ENCODE assay signal across 11 mouse cellular contexts in the genomic region with DNA sequence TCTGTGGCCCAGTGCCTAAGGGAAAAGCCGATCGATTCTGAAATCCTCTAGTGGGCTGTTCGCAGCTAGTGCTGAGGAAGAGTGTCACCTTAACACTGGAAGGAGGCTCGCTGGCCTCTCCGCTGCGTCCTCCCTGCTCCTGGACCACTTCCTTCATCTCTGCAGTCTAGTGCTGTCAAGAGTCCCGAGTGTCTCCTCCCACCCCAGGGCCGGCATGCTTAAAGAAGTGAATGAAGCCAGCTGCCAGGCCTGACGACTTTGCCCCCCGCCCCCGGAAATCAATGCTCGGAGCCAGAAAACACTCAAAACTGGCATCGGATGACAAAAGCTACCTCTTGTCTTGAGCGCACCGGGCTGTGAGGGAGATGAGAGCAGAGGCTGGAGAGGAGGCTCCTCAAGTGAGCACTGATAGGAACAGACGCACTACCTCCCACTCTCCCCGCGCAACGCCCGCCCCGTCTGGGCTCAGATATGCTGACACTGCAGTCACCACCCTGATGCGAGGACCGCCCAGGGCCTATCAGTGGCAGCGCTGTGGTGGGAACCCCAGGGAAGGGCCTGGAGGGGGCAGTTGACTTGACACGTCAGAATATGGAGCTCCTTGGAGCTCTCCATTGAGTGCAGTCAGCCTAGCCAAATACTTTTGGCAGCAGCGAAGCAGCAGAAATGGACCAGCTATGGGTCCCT. TPM values are rescaled to one million over a fixed set of nuclear protein-coding genes. Genes with fewer than 3 reads are reported as not detected.
A peak's percentile ranks its signal among the peaks of the same experiment; 100 is the strongest.
DNase-seq lines count a peak whose midpoint lies in the region; ATAC-seq and TF ChIP-seq lines count a peak whose summit lies in the region.
"Had no signal": no experiment of that assay in that cellular context is flagged by ENCODE, and none has a peak within 500 bp of the region (broad histone marks: within the 10 kb centered on the region; RNA-seq: fewer than 3 reads in every experiment).

No protein-coding gene starts in this region.

- peak overlapping the region; percentile 49 for H3K4me2 ChIP-seq in heart, embryonic 16.5 days (ENCODE audit: low read depth, low read length)
- peak overlapping the region; percentile 31 for H3K4me2 ChIP-seq in limb, embryonic 12.5 days
- H3K4me2 ChIP-seq in embryonic facial prominence, embryonic 12.5 days (replicated peaks) = peak overlapping the region; percentile 21

- peak overlapping the region; percentile 5 for H3K4me3 ChIP-seq in heart, embryonic 16.5 days (ENCODE audit: low read length)
- H3K4me3 ChIP-seq in limb, embryonic 12.5 days (replicated peaks) = no peak overlapping the region
- no peak overlapping the region; the same call in 1 of the 2 replicates for H3K4me3 ChIP-seq in limb, embryonic 10.5 days
- H3K4me3 ChIP-seq in ES-Bruce4 (ENCODE audit: low read depth, low read length) = peak overlapping the region; percentile 13
- no peak overlapping the region for H3K4me3 ChIP-seq in embryonic facial prominence, embryonic 12.5 days

- peaks cover 5% of the 10 kb centered on the region for H3K4me1 ChIP-seq in heart, embryonic 16.5 days (ENCODE audit: control insufficient read depth, insufficient read depth, low read length)
- peaks cover 8% of the 10 kb centered on the region for H3K4me1 ChIP-seq in limb, embryonic 12.5 days (replicated peaks)
- H3K4me1 ChIP-seq in limb, embryonic 10.5 days = peaks cover 28% of the 10 kb centered on the region
- no peaks in the 10 kb centered on the region for H3K4me1 ChIP-seq in ES-Bruce4 (ENCODE audit: control insufficient read depth, insufficient read depth, low read length)
- 0 out of 2 replicates have a peak, but pooled peaks cover 6% of the 10 kb centered on the region for H3K4me1 ChIP-seq in embryonic facial prominence, embryonic 12.5 days

- no peak for TF ChIP-seq EP300 in ES-Bruce4 (IDR thresholded peaks at IDR 0.05; ENCODE audit: insufficient read depth, low read depth, low read length)

- no peak for DNase-seq in heart, adult 11 months
- no peak for DNase-seq in limb, embryonic 10.5 days (ENCODE audit: low spot score)
- DNase-seq in ovary, postnatal 14 days (ENCODE audit: low spot score) = no peak
- DNase-seq in cerebellum, postnatal 14 days = no peak
- DNase-seq: adrenal gland, postnatal 36 days; cerebellum, adult 11 months had no signal

- TF ChIP-seq POLR2A in ES-Bruce4 (IDR thresholded peaks at IDR 0.05; ENCODE audit: insufficient read depth, low read length) = no peak

- H3K9me3 ChIP-seq in heart, embryonic 16.5 days (replicated peaks; ENCODE audit: control insufficient read depth, low read length) = no peaks in the 10 kb centered on the region
- no peaks in the 10 kb centered on the region for H3K9me3 ChIP-seq in limb, embryonic 12.5 days
- H3K9me3 ChIP-seq in limb, embryonic 10.5 days (replicated peaks) = no peaks in the 10 kb centered on the region
- H3K9me3 ChIP-seq in ES-Bruce4 (replicated peaks; ENCODE audit: control insufficient read depth, insufficient read depth, low read length, poor library complexity, severe bottlenecking) = no peaks in the 10 kb centered on the region
- H3K9me3 ChIP-seq in embryonic facial prominence, embryonic 12.5 days = no peaks in the 10 kb centered on the region

- no peak for TF ChIP-seq CTCF in ES-Bruce4 (IDR thresholded peaks at IDR 0.05; ENCODE audit: low read depth, low read length)

- H3K9ac ChIP-seq in heart, embryonic 16.5 days (ENCODE audit: low read length) = no peak overlapping the region
- H3K9ac ChIP-seq in limb, embryonic 12.5 days (replicated peaks) = no peak overlapping the region
- no peak overlapping the region for H3K9ac ChIP-seq in ES-Bruce4 (ENCODE audit: low read depth, poor library complexity, severe bottlenecking)
- no peak overlapping the region for H3K9ac ChIP-seq in embryonic facial prominence, embryonic 12.5 days

- no peaks in the 10 kb centered on the region for H3K36me3 ChIP-seq in heart, embryonic 16.5 days (ENCODE audit: control insufficient read depth, insufficient read depth)
- H3K36me3 ChIP-seq in limb, embryonic 12.5 days = no peaks in the 10 kb centered on the region
- H3K36me3 ChIP-seq in limb, embryonic 10.5 days = no peaks in the 10 kb centered on the region
- H3K36me3 ChIP-seq in ES-Bruce4 (ENCODE audit: control insufficient read depth, insufficient read depth, low read length, poor library complexity, severe bottlenecking) = no peaks in the 10 kb centered on the region
- H3K36me3 ChIP-seq in embryonic facial prominence, embryonic 12.5 days = no peaks in the 10 kb centered on the region

- WGBS in heart, embryonic 16.5 days = 15% methylated on average over 26 of the region's 26 CpGs
- 29% methylated on average over 26 of the region's 26 CpGs for WGBS in limb, embryonic 12.5 days
- 39% methylated on average over 26 of the region's 26 CpGs for WGBS in limb, embryonic 10.5 days
- WGBS in embryonic facial prominence, embryonic 12.5 days = 33% methylated on average over 26 of the region's 26 CpGs

- no peak overlapping the region for H3K27ac ChIP-seq in heart, embryonic 16.5 days (ENCODE audit: low read length)
- H3K27ac ChIP-seq in limb, embryonic 12.5 days = no peak overlapping the region
- H3K27ac ChIP-seq in limb, embryonic 10.5 days = no peak overlapping the region
- no peak overlapping the region for H3K27ac ChIP-seq in ES-Bruce4 (ENCODE audit: insufficient read depth, low read length)
- H3K27ac ChIP-seq in embryonic facial prominence, embryonic 12.5 days = no peak overlapping the region

- peaks cover 19% of the 10 kb centered on the region for H3K27me3 ChIP-seq in heart, embryonic 16.5 days (ENCODE audit: control insufficient read depth, insufficient read depth, low read length)
- peaks cover 32% of the 10 kb centered on the region for H3K27me3 ChIP-seq in limb, embryonic 12.5 days
- peaks cover 23% of the 10 kb centered on the region for H3K27me3 ChIP-seq in limb, embryonic 10.5 days (ENCODE audit: low read depth, poor library complexity, severe bottlenecking)
- H3K27me3 ChIP-seq in ES-Bruce4 (ENCODE audit: control insufficient read depth, insufficient read depth, low read length, poor library complexity, severe bottlenecking) = no peaks in the 10 kb centered on the region
- no peaks in the 10 kb centered on the region for H3K27me3 ChIP-seq in embryonic facial prominence, embryonic 12.5 days

- ATAC-seq in heart, embryonic 16.5 days (replicated peaks; ENCODE audit: extremely low read depth, insufficient read depth, low FRiP score) = peak; percentile 55; the same call in 1 of the 2 replicates
- no peak for ATAC-seq in limb, embryonic 12.5 days (ENCODE audit: insufficient number of reproducible peaks, insufficient read depth, low FRiP score, low TSS enrichment, low read depth)
- 0 out of 2 replicates have a peak, but pooled peaks have one; percentile 41 for ATAC-seq in embryonic facial prominence, embryonic 12.5 days (ENCODE audit: insufficient number of reproducible peaks, insufficient read depth, low FRiP score, low TSS enrichment)
- ATAC-seq: CD4-positive, CD25-positive, alpha-beta regulatory T cell, adult 4 months had no signal

RNA-seq across cellular contexts. Expression of a gene that starts 10.1 kb away (rescaled TPM):
- polyA plus RNA-seq in heart, embryonic 16.5 days (2015; fragmentation: Nextera tagmentation; extraction: Ambion mirVana) = 7.5 and 9.0 TPM in 2 replicates
- 0.05 and 0.06 TPM in 2 replicates for polyA plus RNA-seq in limb, embryonic 12.5 days (2016; fragmentation: Nextera tagmentation; extraction: Ambion mirVana)
- 0.10 and 0.13 TPM in 2 replicates for polyA plus RNA-seq in limb, embryonic 10.5 days (2016; fragmentation: Nextera tagmentation; extraction: Ambion mirVana)
- polyA plus RNA-seq in ES-Bruce4 (2011; ENCODE audit: insufficient read depth, insufficient read length, low read depth, missing spikeins) = 0.49 and 1.2 TPM in 2 replicates
- polyA plus RNA-seq in embryonic facial prominence, embryonic 12.5 days (2016; fragmentation: Nextera tagmentation; extraction: Ambion mirVana) = 0.97 and 1.0 TPM in 2 replicates
- polyA plus RNA-seq: CD4-positive, CD25-positive, alpha-beta regulatory T cell, adult 4 months had no signal

Comparison
In these comparisons a context has a peak if more than half of its experiments do, and no peak if none do; other contexts are left out.
1. H3K4me3 ChIP-seq: peak in heart, embryonic 16.5 days (single experiment) and ES-Bruce4 (single experiment); none in limb, embryonic 12.5 days (single experiment), limb, embryonic 10.5 days (single experiment) and embryonic facial prominence, embryonic 12.5 days (single experiment).
2. Peak in every context shown above with its lines, with median percentiles within 50 percentile points of each other: H3K4me2 ChIP-seq.